Mouse (Mus musculus) kidney, embryonic 15.5 days (tissue): Measurements from ENCODE around the gene Acss1. TPM values are rescaled to one million over a fixed set of nuclear protein-coding genes. Genes with fewer than 3 reads are reported as not detected.

Experiments used
- ATAC-seq: fragments of 200-750 bp; cut with Nextera tagmentation; replicated peaks from 2 replicates; pipeline ENCODE4 v1.8.0; 2017; ENCODE audit warnings: moderate TSS enrichment; ENCODE audit not compliant: low FRiP score
- H3K27ac ChIP-seq: fragments of 300-500 bp; sonication (generic); 2 replicates; pipeline ENCODE4 v1.5.1; 2015; ENCODE audit warnings: mild to moderate bottlenecking, inconsistent platforms
- H3K27me3 ChIP-seq: fragments of 300-500 bp; sonication (generic); 2 replicates; pipeline ENCODE4 v1.6.1; 2015; ENCODE audit warnings: inconsistent platforms
- H3K36me3 ChIP-seq: fragments of 300-500 bp; sonication (generic); 2 replicates; pipeline ENCODE4 v1.6.1; 2015; ENCODE audit warnings: inconsistent platforms
- H3K4me1 ChIP-seq: fragments of 300-500 bp; sonication (generic); 2 replicates; pipeline ENCODE4 v1.6.1; 2015; ENCODE audit warnings: inconsistent platforms
- H3K4me2 ChIP-seq: fragments of 300-500 bp; sonication (generic); 2 replicates; pipeline ENCODE4 v1.6.1; 2015; ENCODE audit warnings: moderate library complexity, mild to moderate bottlenecking, inconsistent platforms
- H3K4me3 ChIP-seq: fragments of 300-500 bp; sonication (generic); replicated peaks from 2 replicates; pipeline ENCODE4 v1.5.1; 2015; ENCODE audit warnings: mild to moderate bottlenecking, inconsistent platforms
- H3K9ac ChIP-seq: fragments of 300-500 bp; sonication (generic); 2 replicates; pipeline ENCODE4 v1.6.1; 2015; ENCODE audit warnings: mild to moderate bottlenecking, inconsistent platforms
- H3K9me3 ChIP-seq: fragments of 300-500 bp; sonication (generic); replicated peaks from 2 replicates; pipeline ENCODE4 v1.6.1; 2016; ENCODE audit warnings: inconsistent platforms
- WGBS: fragments of 180-500 bp; shearing (Covaris S2); methylation state at CpG from one replicate; pipeline ENCODE4 v1.1.7; 2015; ENCODE audit warnings: mixed read lengths; 5-methylcytosine and 5-hydroxymethylcytosine counted together
- polyA plus RNA-seq: library from polyadenylated mRNA; unstranded; fragments of >200 nt; fragmentation: Nextera tagmentation; extraction: Ambion mirVana; gene quantifications from 2 replicates; pipeline ENCODE4 v1.2.1, GENCODE M21; 2015

Gene Acss1
- polyA plus RNA-seq, 1 experiment from 2014 or later, result 9.5 TPM

DNA sequence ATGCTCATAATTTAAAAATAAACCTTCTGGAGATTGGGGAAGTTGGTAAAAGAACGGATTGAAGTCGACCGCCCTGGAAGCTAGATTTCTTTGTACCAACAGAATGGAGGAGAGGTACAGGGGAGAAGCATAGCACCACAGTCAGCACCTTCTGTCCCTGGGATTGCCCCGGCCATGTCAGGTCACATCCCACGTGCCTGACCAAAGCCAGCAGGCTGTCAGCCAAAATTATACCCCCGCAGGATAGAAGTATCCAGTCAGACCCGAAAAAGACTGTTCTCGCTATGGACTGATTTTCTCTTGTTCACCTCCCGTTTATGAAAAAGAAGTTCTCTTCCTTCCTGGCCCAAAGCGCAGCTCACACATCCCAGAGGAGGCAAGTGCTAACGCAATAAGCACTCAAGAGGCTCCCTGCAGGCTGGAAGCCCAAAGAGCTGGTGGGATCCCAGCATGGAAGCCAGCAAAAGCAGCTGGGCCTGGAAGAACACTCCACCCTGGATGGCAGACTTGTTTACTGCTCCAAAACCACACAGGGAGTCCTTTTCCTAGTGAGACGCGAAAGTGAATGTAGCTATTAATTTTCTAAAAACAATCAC is 19.9 kb downstream of the Acss1 start:
- no peak overlapping the region for H3K9ac ChIP-seq
- WGBS, result 67% methylated on average over 13 of the region's 13 CpGs
- no peak overlapping the region for H3K4me2 ChIP-seq
- H3K27ac ChIP-seq, result no peak overlapping the region
- H3K9me3 ChIP-seq, result no peaks in the 10 kb centered on the region
- no peaks in the 10 kb centered on the region for H3K27me3 ChIP-seq
- ATAC-seq, result no peak
- H3K4me1 ChIP-seq, result peaks cover 9% of the 10 kb centered on the region
- no peaks in the 10 kb centered on the region for H3K36me3 ChIP-seq
- no peak overlapping the region for H3K4me3 ChIP-seq

DNA sequence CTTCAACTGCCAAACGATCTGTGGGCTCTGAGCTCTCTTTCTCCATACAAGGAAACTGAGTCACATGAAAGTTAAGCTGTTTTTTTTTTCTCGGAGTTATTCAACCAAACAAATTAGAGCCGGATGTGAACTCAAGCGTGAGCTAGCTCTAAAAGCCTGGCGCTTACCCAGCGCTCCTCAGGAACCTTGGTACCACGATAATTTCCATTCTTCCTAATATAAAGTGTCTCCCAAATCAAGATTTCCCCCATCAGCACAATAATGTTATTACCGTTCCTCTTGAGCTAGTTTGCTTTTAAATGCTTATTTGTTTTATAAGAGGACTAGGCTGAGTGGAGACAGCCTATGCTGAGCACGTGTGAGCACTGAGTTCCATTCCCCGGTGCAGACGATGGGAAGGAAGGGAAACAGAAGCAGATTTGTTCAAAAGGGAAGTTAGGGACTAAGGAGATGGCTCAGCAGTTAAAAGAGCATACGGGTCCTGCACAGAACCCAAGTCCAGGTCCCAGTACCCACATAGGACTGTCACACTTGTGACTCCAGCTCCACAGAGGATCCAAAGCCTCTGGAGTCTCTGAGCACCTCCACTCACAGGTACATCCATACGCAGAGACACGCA is 20.5 kb downstream of the Acss1 start:
- WGBS, result 74% methylated on average over 14 of the region's 14 CpGs
- H3K27ac ChIP-seq, result no peak overlapping the region
- H3K9me3 ChIP-seq, result no peaks in the 10 kb centered on the region
- H3K36me3 ChIP-seq, result no peaks in the 10 kb centered on the region
- H3K4me2 ChIP-seq, result no peak overlapping the region
- H3K4me3 ChIP-seq, result no peak overlapping the region
- ATAC-seq, result no peak
- H3K9ac ChIP-seq, result no peak overlapping the region
- peaks cover 9% of the 10 kb centered on the region for H3K4me1 ChIP-seq
- no peaks in the 10 kb centered on the region for H3K27me3 ChIP-seq

DNA sequence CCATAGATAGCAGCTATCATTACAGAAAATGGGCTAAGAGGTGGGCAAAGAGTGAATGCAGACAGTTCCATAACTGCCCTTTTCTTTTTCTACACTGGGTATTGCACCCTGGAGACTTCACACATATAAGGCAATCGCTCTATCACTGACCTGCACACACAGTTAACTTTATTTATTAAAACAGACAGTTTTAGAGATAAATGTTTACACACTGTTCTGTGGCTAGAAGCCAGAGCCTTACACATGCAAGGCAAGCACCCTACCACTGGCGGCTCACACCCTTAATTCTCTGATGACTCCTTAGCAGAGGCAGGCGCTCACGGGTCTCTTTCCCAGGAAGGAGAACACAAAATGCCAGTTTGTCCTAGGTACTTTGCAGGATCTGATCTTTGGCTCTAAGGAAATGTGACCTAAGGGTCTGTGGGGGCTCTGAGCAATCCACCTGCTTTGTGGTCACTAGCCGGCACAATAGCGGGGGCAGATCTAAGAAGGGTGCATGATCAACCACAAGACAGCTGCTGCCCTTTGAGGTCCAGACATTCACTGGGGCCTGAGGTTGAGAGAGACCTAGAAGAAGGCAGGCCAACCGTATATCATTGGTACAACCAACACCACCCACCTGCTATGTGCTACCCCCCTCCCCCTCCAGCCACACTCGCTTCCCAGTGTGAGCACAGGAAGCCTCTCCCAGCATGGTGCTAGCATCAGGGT is 21.7 kb downstream of the Acss1 start:
- no peak overlapping the region for H3K27ac ChIP-seq
- H3K4me2 ChIP-seq, result no peak overlapping the region

DNA sequence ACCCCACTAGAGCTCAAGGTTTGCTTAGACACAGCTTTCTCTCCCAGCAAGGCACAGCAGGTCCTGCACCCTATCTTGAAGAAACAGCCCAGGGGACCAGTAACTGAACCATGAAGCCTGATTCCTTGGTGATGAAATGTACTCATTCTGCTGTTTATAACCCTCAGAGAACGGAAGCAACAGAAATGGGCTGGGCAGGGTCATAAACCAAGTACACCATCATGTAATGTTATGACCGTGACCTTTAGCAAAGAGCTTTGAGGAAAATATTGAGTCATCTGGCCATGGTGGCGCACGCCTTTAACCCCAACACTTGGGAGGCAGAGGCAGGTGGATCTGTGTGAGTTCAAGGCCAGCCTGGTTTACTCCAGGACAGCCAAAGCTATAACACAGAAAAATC is 23.1 kb downstream of the Acss1 start:
- no peak for ATAC-seq
- 0 out of 2 replicates have a peak, but pooled peaks cover 3% of the 10 kb centered on the region for H3K4me1 ChIP-seq

More for the DNA sequence above, 21.7 kb downstream of the Acss1 start:
- ATAC-seq, result no peak
- Histone ChIP-seq H3K4me1 (peaks cover 9% of the 10 kb centered on the region), H3K9ac (no peak overlapping the region), H3K36me3 (no peaks in the 10 kb centered on the region), H3K27me3 (no peaks in the 10 kb centered on the region), H3K9me3 (no peaks in the 10 kb centered on the region), H3K4me3 (no peak overlapping the region)
- 82% methylated on average over 8 of the region's 8 CpGs for WGBS

DNA sequence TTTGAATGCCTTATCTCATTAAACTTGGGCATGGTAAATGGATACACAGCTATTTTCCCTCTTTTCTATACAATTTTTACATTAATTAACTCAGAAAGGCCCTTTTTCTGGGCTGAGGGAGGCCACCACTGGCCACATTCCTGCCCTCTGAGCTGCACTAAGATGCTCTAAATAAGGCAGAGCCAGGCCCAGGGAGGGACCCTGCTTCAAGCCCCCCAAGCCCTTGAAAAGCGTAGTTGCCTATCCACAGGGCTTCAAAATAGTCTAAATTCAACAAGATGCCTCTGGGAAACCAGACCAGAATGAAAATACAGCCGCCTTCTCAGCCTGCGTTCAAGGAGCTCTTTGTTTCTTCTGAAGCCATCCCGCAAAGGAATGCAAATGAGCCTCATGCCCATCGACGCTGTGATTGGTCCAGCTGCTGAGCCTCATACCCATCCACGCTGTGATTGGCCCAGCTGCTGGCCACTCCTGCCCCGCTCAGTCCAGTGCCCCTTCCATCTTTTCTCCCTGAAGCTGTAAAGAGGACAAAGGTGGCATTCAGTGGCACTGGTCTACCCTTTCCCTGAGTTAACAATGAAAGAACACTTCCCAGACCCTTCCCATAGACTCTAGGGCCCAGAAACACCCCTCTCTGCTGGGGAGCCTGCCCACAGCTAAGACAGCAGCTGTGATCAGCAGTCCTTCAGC is 24.4 kb downstream of the Acss1 start:
- no peak for ATAC-seq
- H3K9ac ChIP-seq, result no peak overlapping the region
- 85% methylated on average over 8 of the region's 8 CpGs for WGBS
- H3K27ac ChIP-seq, result no peak overlapping the region
- no peaks in the 10 kb centered on the region for H3K4me1 ChIP-seq
- H3K9me3 ChIP-seq, result no peaks in the 10 kb centered on the region
- H3K4me2 ChIP-seq, result no peak overlapping the region
- no peak overlapping the region for H3K4me3 ChIP-seq
- H3K27me3 ChIP-seq, result no peaks in the 10 kb centered on the region
- H3K36me3 ChIP-seq, result no peaks in the 10 kb centered on the region

More for the DNA sequence above, 23.1 kb downstream of the Acss1 start:
- no peak overlapping the region for H3K9ac ChIP-seq
- H3K27ac ChIP-seq, result no peak overlapping the region
- H3K27me3 ChIP-seq, result no peaks in the 10 kb centered on the region
- H3K9me3 ChIP-seq, result no peaks in the 10 kb centered on the region
- no peak overlapping the region for H3K4me2 ChIP-seq
- 83% methylated on average over 4 of the region's 4 CpGs for WGBS
- H3K36me3 ChIP-seq, result no peaks in the 10 kb centered on the region
- H3K4me3 ChIP-seq, result no peak overlapping the region

DNA sequence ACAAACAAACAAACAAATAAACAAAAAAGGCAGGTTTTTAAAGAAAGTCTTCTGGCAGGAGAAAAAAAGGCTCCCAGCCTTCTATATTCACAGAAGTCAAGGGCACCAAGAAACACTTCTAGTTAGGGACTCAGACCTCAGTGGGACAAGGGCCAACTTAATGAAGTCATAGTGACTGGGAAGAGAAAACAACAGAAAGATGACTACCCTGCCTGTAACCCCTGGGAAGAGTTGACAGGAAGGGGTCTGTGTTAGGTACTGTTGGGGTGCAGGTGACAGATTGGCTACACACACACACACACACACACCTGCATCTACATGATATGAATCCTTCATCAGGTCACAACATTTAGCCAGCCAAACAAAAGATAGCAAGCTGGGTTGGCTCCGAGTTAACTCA is 25.1 kb downstream of the Acss1 start:
- Histone ChIP-seq H3K9ac (no peak overlapping the region), H3K9me3 (no peaks in the 10 kb centered on the region)
- WGBS, result 100% methylated on average over 1 of the region's 1 CpGs

DNA sequence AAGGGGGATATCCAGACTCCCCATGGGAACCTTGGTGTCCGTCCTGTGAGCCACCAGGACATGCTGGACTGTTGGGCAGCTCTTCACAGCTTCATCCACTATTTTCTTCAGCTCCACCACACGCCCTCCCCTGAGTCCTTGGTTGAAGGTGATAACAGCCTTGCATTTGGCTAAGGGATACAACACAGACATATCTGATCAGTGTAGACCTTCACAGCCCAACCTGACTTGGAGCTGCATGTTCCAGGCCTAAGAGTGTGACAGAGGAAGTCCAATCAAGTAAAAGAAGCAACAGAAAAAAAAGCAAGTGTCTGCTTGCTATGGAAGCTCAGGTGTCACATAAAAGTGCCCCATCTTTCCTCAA is 29.9 kb downstream of the Acss1 start:
- H3K4me1 ChIP-seq, result no peaks in the 10 kb centered on the region
- no peak overlapping the region for H3K4me2 ChIP-seq
- no peaks in the 10 kb centered on the region for H3K9me3 ChIP-seq
- H3K36me3 ChIP-seq, result no peaks in the 10 kb centered on the region
- no peak overlapping the region for H3K4me3 ChIP-seq
- H3K9ac ChIP-seq, result no peak overlapping the region
- no peak overlapping the region for H3K27ac ChIP-seq
- no peak for ATAC-seq
- no peaks in the 10 kb centered on the region for H3K27me3 ChIP-seq
- WGBS, result 49% methylated on average over 2 of the region's 2 CpGs

More for the DNA sequence above, 25.1 kb downstream of the Acss1 start:
- Histone ChIP-seq H3K36me3 (no peaks in the 10 kb centered on the region), H3K4me2 (no peak overlapping the region), H3K27ac (no peak overlapping the region), H3K27me3 (no peaks in the 10 kb centered on the region), H3K4me3 (no peak overlapping the region), H3K4me1 (no peaks in the 10 kb centered on the region)
- no peak for ATAC-seq

DNA sequence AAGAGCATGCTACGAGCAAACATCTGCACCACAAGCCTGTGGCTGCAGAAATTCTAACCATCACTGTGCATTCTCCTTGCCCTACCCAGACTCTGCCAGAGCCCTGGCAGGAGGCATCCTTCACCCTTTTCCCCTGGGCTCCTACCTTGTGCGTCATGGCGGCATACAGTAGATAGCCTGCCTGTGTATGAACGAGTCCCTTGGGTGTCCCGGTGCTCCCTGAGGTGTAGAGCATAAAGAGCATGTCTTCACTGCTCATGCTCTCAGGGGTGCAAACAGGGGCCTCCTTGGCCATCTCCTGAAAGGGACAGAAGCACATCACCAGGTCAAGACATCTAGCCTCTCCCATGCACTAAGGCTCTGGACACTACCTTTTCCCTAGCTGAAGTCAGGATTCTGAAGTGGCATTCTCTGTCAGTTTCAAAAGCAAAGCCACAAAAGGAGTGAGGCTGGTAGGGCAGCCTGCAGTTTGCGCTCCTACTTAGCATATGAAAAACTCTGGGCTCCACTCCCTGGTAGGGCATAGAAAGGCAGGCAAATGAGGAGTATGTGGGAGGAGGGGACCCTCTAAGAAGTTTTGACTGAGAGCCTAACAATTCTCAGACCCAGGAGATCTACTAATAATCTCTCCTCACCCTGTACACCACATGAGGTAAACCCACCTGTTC is 30.5 kb downstream of the Acss1 start:
- H3K36me3 ChIP-seq, result no peaks in the 10 kb centered on the region
- no peak overlapping the region for H3K27ac ChIP-seq
- 71% methylated on average over 6 of the region's 6 CpGs for WGBS
- no peak overlapping the region for H3K4me3 ChIP-seq
- no peak overlapping the region for H3K4me2 ChIP-seq
- no peaks in the 10 kb centered on the region for H3K27me3 ChIP-seq
- no peaks in the 10 kb centered on the region for H3K9me3 ChIP-seq
- no peak for ATAC-seq
- no peak overlapping the region for H3K9ac ChIP-seq
- H3K4me1 ChIP-seq, result no peaks in the 10 kb centered on the region

DNA sequence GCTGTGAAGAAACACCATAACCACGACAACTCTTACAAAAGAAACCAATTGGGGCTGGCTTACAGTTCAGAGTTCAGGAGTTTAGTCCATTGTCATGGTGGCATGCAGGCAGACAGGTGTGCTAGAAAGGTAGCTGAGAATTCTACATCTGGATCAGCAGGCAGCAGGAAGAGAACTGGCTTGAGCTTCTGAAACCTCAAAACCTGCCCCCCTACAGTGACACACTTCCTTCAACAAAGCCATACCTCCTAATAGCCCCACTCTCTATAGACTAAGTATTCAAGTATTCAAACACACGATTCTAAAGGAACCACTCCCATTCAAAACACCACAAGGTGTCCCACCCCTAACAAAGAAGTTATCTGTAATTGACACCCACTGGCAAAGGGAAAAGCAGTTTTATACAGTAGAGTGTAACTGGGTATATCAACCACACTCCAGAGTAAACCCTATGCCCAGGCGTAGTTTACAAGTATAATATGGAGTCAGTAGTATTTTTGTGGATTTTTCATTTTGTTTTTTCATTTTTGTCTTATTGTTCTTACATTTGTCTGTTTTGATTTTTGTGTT is 32.3 kb downstream of the Acss1 start:
- Histone ChIP-seq H3K4me3 (no peak overlapping the region), H3K4me2 (no peak overlapping the region), H3K9me3 (no peaks in the 10 kb centered on the region), H3K4me1 (no peaks in the 10 kb centered on the region), H3K27me3 (no peaks in the 10 kb centered on the region), H3K9ac (no peak overlapping the region), H3K27ac (no peak overlapping the region), H3K36me3 (no peaks in the 10 kb centered on the region)
- WGBS, result 75% methylated on average over 3 of the region's 3 CpGs
- no peak for ATAC-seq

DNA sequence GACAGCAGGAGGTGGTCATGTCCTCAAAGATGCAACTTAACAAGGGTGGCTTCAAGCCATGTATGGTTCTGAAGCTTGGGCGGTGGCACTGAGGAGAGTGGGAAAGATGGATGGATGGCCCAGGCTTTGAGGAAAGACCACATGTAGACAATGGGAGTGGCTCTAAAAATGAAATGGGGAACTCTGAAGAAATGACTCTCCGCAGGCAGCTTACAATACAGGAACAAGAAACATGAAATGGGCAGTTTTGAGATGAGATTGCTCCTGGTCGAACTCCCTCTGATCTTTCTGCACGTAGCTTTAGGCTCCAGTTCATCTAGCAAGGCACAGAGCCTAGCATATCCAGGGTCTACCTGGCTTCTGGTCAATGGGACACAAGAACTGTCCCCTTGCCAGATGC is 39.0 kb downstream of the Acss1 start:
- no peaks in the 10 kb centered on the region for H3K9me3 ChIP-seq
- H3K9ac ChIP-seq, result no peak overlapping the region
- no peak overlapping the region for H3K4me2 ChIP-seq
- no peaks in the 10 kb centered on the region for H3K36me3 ChIP-seq
- ATAC-seq, result no peak
- H3K27me3 ChIP-seq, result no peaks in the 10 kb centered on the region
- no peaks in the 10 kb centered on the region for H3K4me1 ChIP-seq
- no peak overlapping the region for H3K4me3 ChIP-seq
- H3K27ac ChIP-seq, result no peak overlapping the region
- 90% methylated on average over 4 of the region's 4 CpGs for WGBS

DNA sequence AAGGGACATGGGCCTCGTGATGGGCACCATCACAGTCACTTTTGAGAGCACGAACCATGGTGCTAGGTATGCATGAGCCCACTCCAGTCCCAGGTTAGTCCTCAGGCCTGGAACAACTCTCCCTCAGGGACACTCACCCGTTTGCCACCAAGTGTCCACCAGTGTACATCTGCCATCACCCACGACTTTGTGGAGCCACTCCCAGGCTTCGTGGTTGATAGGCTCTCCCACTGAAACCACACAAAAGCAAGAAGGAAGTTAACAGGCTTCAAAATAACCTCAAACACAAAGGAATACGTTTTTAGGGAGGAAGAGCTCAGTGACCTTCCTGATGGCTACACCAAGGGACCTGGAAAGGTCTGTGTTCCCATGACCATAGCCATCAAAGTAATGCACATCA is 41.2 kb downstream of the Acss1 start:
- H3K4me2 ChIP-seq, result no peak overlapping the region
- H3K9ac ChIP-seq, result no peak overlapping the region
- no peak for ATAC-seq
- no peaks in the 10 kb centered on the region for H3K27me3 ChIP-seq
- WGBS, result 66% methylated on average over 6 of the region's 6 CpGs
- H3K9me3 ChIP-seq, result no peaks in the 10 kb centered on the region
- no peak overlapping the region for H3K27ac ChIP-seq
- H3K4me1 ChIP-seq, result no peaks in the 10 kb centered on the region
- no peak overlapping the region for H3K4me3 ChIP-seq
- no peaks in the 10 kb centered on the region for H3K36me3 ChIP-seq
